Mouse (Mus musculus) CH12.LX (cell line): ENCODE results near the gene Phf23. TPM values are rescaled to one million over a fixed set of nuclear protein-coding genes. Genes with fewer than 3 reads are reported as not detected.

Source experiments
- DNase-seq: peaks from one replicate; pipeline ENCODE4 v3.0.0-alpha.2; 2013; ENCODE audit errors: extremely low read depth
- H3K27ac ChIP-seq: 2 replicates; pipeline ENCODE4 v1.5.1; 2012; ENCODE audit warnings: low read depth, mild to moderate bottlenecking, control low read depth, moderate library complexity; ENCODE audit not compliant: insufficient read depth
- H3K27me3 ChIP-seq: replicated peaks from 2 replicates; pipeline ENCODE3; 2012; ENCODE audit warnings: inconsistent platforms
- H3K36me3 ChIP-seq, 2 experiments: replicated peaks in 1 of 2; 2 replicates each; pipeline versions ENCODE3 to v1.6.1; 2012; ENCODE audit warnings: inconsistent platforms in 1 of 2, low read length in 1 of 2, mild to moderate bottlenecking in 1 of 2, mixed read lengths in 1 of 2, moderate library complexity in 1 of 2; ENCODE audit not compliant: control insufficient read depth in 1 of 2, insufficient read depth in 1 of 2
- H3K4me1 ChIP-seq, 2 experiments: 2 replicates each; pipeline ENCODE4 v1.6.1; 2012; ENCODE audit warnings: inconsistent platforms in 1 of 2, moderate library complexity in 1 of 2; ENCODE audit not compliant: insufficient read depth in 2 of 2, control insufficient read depth in 1 of 2
- H3K4me2 ChIP-seq: 2 replicates; pipeline ENCODE4 v1.6.1; 2012; ENCODE audit warnings: low read depth, mild to moderate bottlenecking, control low read depth; ENCODE audit not compliant: poor library complexity, insufficient read depth, severe bottlenecking
- H3K4me3 ChIP-seq, 3 experiments: fragments of 150-350 bp in 1 of 3; sonication (generic) in 1 of 3; replicated peaks in 1 of 3; 2 replicates each; pipeline versions ENCODE3 to v1.5.1; 2011 to 2012; ENCODE audit warnings: low read depth in 2 of 3, low read length in 2 of 3, mild to moderate bottlenecking in 2 of 3, moderate library complexity in 2 of 3, control low read depth in 1 of 3, improper control_type of control experiment in 1 of 3, inconsistent platforms in 1 of 3, mixed read lengths in 1 of 3; ENCODE audit not compliant: poor library complexity in 1 of 3
- H3K79me2 ChIP-seq: replicated peaks from 2 replicates; pipeline ENCODE4 v1.6.1; 2012; ENCODE audit warnings: mild to moderate bottlenecking, moderate library complexity; ENCODE audit not compliant: control insufficient read depth, poor library complexity, insufficient read depth, severe bottlenecking; ENCODE audit errors: extremely low read depth
- H3K9ac ChIP-seq: 2 replicates; pipeline ENCODE4 v1.6.1; 2012; ENCODE audit warnings: low read depth, mild to moderate bottlenecking, control low read depth, moderate library complexity; ENCODE audit not compliant: insufficient read depth
- H3K9me3 ChIP-seq: replicated peaks from 2 replicates; pipeline ENCODE3; 2012; ENCODE audit warnings: low read length, inconsistent platforms, mixed read lengths
- BHLHE40 ChIP-seq: IDR thresholded peaks from 2 replicates; pipeline ENCODE4 v1.6.1; 2011; ENCODE audit warnings: mild to moderate bottlenecking, low read depth, low read length, improper control_type of control experiment
- CHD1 ChIP-seq: IDR thresholded peaks from 2 replicates; pipeline ENCODE4 v1.6.1; 2012; ENCODE audit warnings: low read depth, low read length, improper control_type of control experiment, inconsistent platforms
- CHD2 ChIP-seq: IDR thresholded peaks from 2 replicates; pipeline ENCODE4 v1.6.1; 2011; ENCODE audit warnings: low read length, improper control_type of control experiment
- CTCF ChIP-seq, 2 experiments: IDR thresholded peaks in 1 of 2; conservative IDR thresholded peaks in 1 of 2; 2 replicates each; pipeline ENCODE4 v1.5.1; 2011 to 2012; ENCODE audit warnings: low read depth in 2 of 2, low read length in 2 of 2, improper control_type of control experiment in 1 of 2, inconsistent platforms in 1 of 2, mild to moderate bottlenecking in 1 of 2, moderate library complexity in 1 of 2
- EP300 ChIP-seq: IDR thresholded peaks from 2 replicates; pipeline ENCODE4 v1.6.1; 2011; ENCODE audit warnings: low read length, improper control_type of control experiment
- ETS1 ChIP-seq: conservative IDR thresholded peaks from 2 replicates; pipeline ENCODE4 v1.6.1; 2012; ENCODE audit warnings: low read depth, mild to moderate bottlenecking, inconsistent platforms, low read length, improper control_type of control experiment, moderate library complexity
- GABPA ChIP-seq: IDR thresholded peaks from 2 replicates; pipeline ENCODE4 v1.6.1; 2012; ENCODE audit warnings: low read depth, low read length, improper control_type of control experiment, inconsistent platforms; ENCODE audit not compliant: insufficient replicate concordance
- HCFC1 ChIP-seq: IDR thresholded peaks from 2 replicates; pipeline ENCODE4 v1.6.1; 2012; ENCODE audit warnings: low read depth, mild to moderate bottlenecking, inconsistent platforms, low read length, improper control_type of control experiment
- IRF4 ChIP-seq: IDR thresholded peaks from 2 replicates; pipeline ENCODE4 v1.6.1; 2014; ENCODE audit warnings: low read depth, mild to moderate bottlenecking, inconsistent platforms, low read length, improper control_type of control experiment
- JUN ChIP-seq: IDR thresholded peaks from 2 replicates; pipeline ENCODE4 v1.6.1; 2011; ENCODE audit warnings: low read depth, mild to moderate bottlenecking, low read length, improper control_type of control experiment, moderate library complexity; ENCODE audit not compliant: insufficient read depth
- KAT2A ChIP-seq: IDR thresholded peaks from 2 replicates; pipeline ENCODE4 v1.6.1; 2012; ENCODE audit warnings: low read length, improper control_type of control experiment, inconsistent platforms; ENCODE audit not compliant: insufficient replicate concordance
- MAZ ChIP-seq: IDR thresholded peaks from 2 replicates; pipeline ENCODE4 v1.6.1; 2012; ENCODE audit warnings: low read depth, mild to moderate bottlenecking, inconsistent platforms, low read length, improper control_type of control experiment, moderate library complexity
- MEF2A ChIP-seq: IDR thresholded peaks from 2 replicates; pipeline ENCODE4 v1.6.1; 2014; ENCODE audit warnings: low read depth, mild to moderate bottlenecking, inconsistent platforms, low read length, improper control_type of control experiment, borderline replicate concordance
- MYC ChIP-seq: IDR thresholded peaks from 2 replicates; pipeline ENCODE4 v1.6.1; 2011; ENCODE audit warnings: low read depth, mild to moderate bottlenecking, improper control_type of control experiment, low read length
- NRF1 ChIP-seq: IDR thresholded peaks from 2 replicates; pipeline ENCODE4 v1.6.1; 2014; ENCODE audit warnings: low read depth, mild to moderate bottlenecking, inconsistent platforms, low read length, improper control_type of control experiment, moderate library complexity
- PAX5 ChIP-seq: IDR thresholded peaks from 2 replicates; pipeline ENCODE4 v1.6.1; 2012; ENCODE audit warnings: low read length, inconsistent platforms, mixed read lengths
- POLR2A ChIP-seq: IDR thresholded peaks from 2 replicates; pipeline ENCODE4 v1.6.1; 2011; ENCODE audit warnings: low read depth, mild to moderate bottlenecking, improper control_type of control experiment, low read length
- RAD21 ChIP-seq: IDR thresholded peaks from 2 replicates; pipeline ENCODE4 v1.6.1; 2011; ENCODE audit warnings: low read depth, mild to moderate bottlenecking, low read length, improper control_type of control experiment, moderate library complexity
- RCOR1 ChIP-seq: conservative IDR thresholded peaks from 2 replicates; pipeline ENCODE4 v1.6.1; 2012; ENCODE audit warnings: low read depth, mild to moderate bottlenecking, inconsistent platforms, low read length, improper control_type of control experiment
- SIN3A ChIP-seq: IDR thresholded peaks from 2 replicates; pipeline ENCODE4 v1.6.1; 2012; ENCODE audit warnings: low read length, improper control_type of control experiment, inconsistent platforms
- SMC3 ChIP-seq: IDR thresholded peaks from 2 replicates; pipeline ENCODE4 v1.6.1; 2011; ENCODE audit warnings: low read depth, low read length, improper control_type of control experiment
- TBP ChIP-seq: conservative IDR thresholded peaks from 2 replicates; pipeline ENCODE4 v1.6.1; 2011; ENCODE audit warnings: low read depth, low read length, improper control_type of control experiment
- TCF12 ChIP-seq: IDR thresholded peaks from 2 replicates; pipeline ENCODE4 v1.6.1; 2014; ENCODE audit warnings: low read depth, mild to moderate bottlenecking, inconsistent platforms, low read length, improper control_type of control experiment
- UBTF ChIP-seq: IDR thresholded peaks from 2 replicates; pipeline ENCODE4 v1.6.1; 2012; ENCODE audit warnings: low read depth, mild to moderate bottlenecking, inconsistent platforms, low read length, improper control_type of control experiment, moderate library complexity
- USF1 ChIP-seq: IDR thresholded peaks from 2 replicates; pipeline ENCODE4 v1.6.1; 2014; ENCODE audit warnings: low read depth, mild to moderate bottlenecking, inconsistent platforms, low read length, improper control_type of control experiment
- USF2 ChIP-seq: conservative IDR thresholded peaks from 2 replicates; pipeline ENCODE4 v1.6.1; 2011; ENCODE audit warnings: low read depth, low read length, improper control_type of control experiment
- ZC3H11A ChIP-seq: IDR thresholded peaks from 2 replicates; pipeline ENCODE4 v1.6.1; 2012; ENCODE audit warnings: low read depth, mild to moderate bottlenecking, inconsistent platforms, low read length, improper control_type of control experiment
- ZKSCAN1 ChIP-seq: IDR thresholded peaks from 2 replicates; pipeline ENCODE4 v1.6.1; 2012; ENCODE audit warnings: low read depth, inconsistent platforms, low read length, improper control_type of control experiment, borderline replicate concordance
- ZMIZ1 ChIP-seq: IDR thresholded peaks from 2 replicates; pipeline ENCODE4 v1.6.1; 2012; ENCODE audit warnings: low read depth, mild to moderate bottlenecking, inconsistent platforms, low read length, improper control_type of control experiment
- ZNF384 ChIP-seq: IDR thresholded peaks from 2 replicates; pipeline ENCODE4 v1.6.1; 2012; ENCODE audit warnings: low read depth, low read length, improper control_type of control experiment, inconsistent platforms
- dilution Hi-C: fragments of 300-500 bp; cut with MboI; formaldehyde crosslinking; loops from 2 replicates; pipeline ENCODE4 v1.14.3; 2020; ENCODE audit warnings: low sequenced_read_pairs; ENCODE audit not compliant: extremely low pct_unique_long_range_greater_than_20kb, extremely low pct_ligation_motif_present
- in situ Hi-C: fragments of 300-500 bp; cut with MboI; formaldehyde crosslinking; loops from 3 replicates; pipeline ENCODE4 v1.14.3; 2019; ENCODE audit warnings: low sequenced_read_pairs, low pct_ligation_motif_present, low pct_unique_long_range_greater_than_20kb, mixed read lengths
- polyA plus RNA-seq: library from polyadenylated mRNA; unstranded; fragments of >175 nt; gene quantifications from 2 replicates; pipeline ENCODE4 v1.2.1, GENCODE M21; 2012; ENCODE audit warnings: low read depth; ENCODE audit not compliant: insufficient read length
- total RNA-seq, 2 experiments: library from RNA; depleted of rRNA; stranded (reverse); fragments of 300-350 nt in 1 of 2; fragments of >200 nt in 1 of 2; gene quantifications; 2 replicates each; pipeline ENCODE4 v1.2.3; 2012 to 2014

The Phf23 gene
- total and polyA plus RNA-seq, 3 experiments = 67.2 to 93.2 (median 69.0) TPM

- no peaks in the 10 kb centered on the region for H3K36me3 ChIP-seq
- H3K4me1 ChIP-seq = peaks cover 8 to 32% of the 10 kb centered on the region in 2 experiments; a peak in 3 of 4 replicates
- in situ Hi-C loops (loop anchor here (25.0 kb wide), 1 partner anchor 933 kb away; the partner anchor contains the start of genes Per1 and Vamp2), dilution Hi-C loops (no loop called here)
- H3K4me2 ChIP-seq = peak overlapping the region; percentile 68
- DNase-seq = no peak
- H3K27ac ChIP-seq = no peak overlapping the region
- no peak for TF ChIP-seq ZMIZ1
- no peak for TF ChIP-seq CHD1
- no peak for TF ChIP-seq USF2
- TF ChIP-seq ZNF384 = no peak
- TF ChIP-seq HCFC1 = no peak
- TF ChIP-seq NRF1 = no peak
- TF ChIP-seq TCF12 = no peak
- TF ChIP-seq RAD21 = no peak
- no peak for TF ChIP-seq ZKSCAN1
- TF ChIP-seq MYC = no peak
- TF ChIP-seq MAZ = no peak
- no peak for TF ChIP-seq GABPA
- no peak for TF ChIP-seq UBTF
- H3K79me2 ChIP-seq = no peaks in the 10 kb centered on the region
- no peak overlapping the region; the same call in 1 of the 2 replicates for H3K9ac ChIP-seq
- H3K27me3 ChIP-seq = peaks cover 10% of the 10 kb centered on the region
- no peaks in the 10 kb centered on the region for H3K9me3 ChIP-seq
- no peak overlapping the region for H3K4me3 ChIP-seq
Observed at GRCm38 (mm10) chr11:70020022-70020631, 24.6 kb downstream of the Phf23 start.

GRCm38 (mm10) chr11:70020731-70021263 is 25.2 kb downstream of the Phf23 start:
- Histone ChIP-seq H3K27me3 (peaks cover 10% of the 10 kb centered on the region), H3K9ac (peak overlapping the region; percentile 10; the same call in 1 of the 2 replicates), H3K9me3 (no peaks in the 10 kb centered on the region), H3K4me2 (peak overlapping the region; percentile 68), H3K4me3 (peak overlapping the region; percentile 51 to 59 (median 52)), H3K4me1 (peaks cover 8 to 28% of the 10 kb centered on the region in 2 experiments; a peak in 3 of 4 replicates), H3K79me2 (no peaks in the 10 kb centered on the region), H3K36me3 (no peaks in the 10 kb centered on the region), H3K27ac (no peak overlapping the region)
- in situ Hi-C loops = loop anchor here (25.0 kb wide), 1 partner anchor 933 kb away; the partner anchor contains the start of genes Per1 and Vamp2
- dilution Hi-C loops = no loop called here
- peak; percentile 93 for DNase-seq
- no peak for TF ChIP-seq PAX5
- no peak for TF ChIP-seq UBTF
- TF ChIP-seq ETS1 = no peak
- no peak for TF ChIP-seq ZC3H11A
- no peak for TF ChIP-seq SMC3
- peak; percentile 79; the same call in 1 of the 2 replicates for TF ChIP-seq MYC
- TF ChIP-seq RAD21 = no peak; the same call in 1 of the 2 replicates
- peak; percentile 27 to 63; a peak in 3 of 4 replicates for TF ChIP-seq CTCF (conservative IDR thresholded peaks at IDR 0.05 in 1 of 2, IDR thresholded peaks at IDR 0.05 in 1 of 2; ENCODE audit: low read depth in 2 of 2, low read length in 2 of 2)
- TF ChIP-seq BHLHE40 = no peak
- TF ChIP-seq CHD2 = no peak
- 0 out of 2 replicates have a peak, but pooled peaks have one; percentile 8 for TF ChIP-seq IRF4
- no peak for TF ChIP-seq USF2
- TF ChIP-seq KAT2A = peak; percentile 96; the same call in 1 of the 2 replicates
- 0 out of 2 replicates have a peak, but pooled peaks have one; percentile 37 for TF ChIP-seq TBP
- no peak for TF ChIP-seq POLR2A
- no peak for TF ChIP-seq JUN
- peak; percentile 3; the same call in 1 of the 2 replicates for TF ChIP-seq MAZ
- no peak for TF ChIP-seq MEF2A
- TF ChIP-seq SIN3A = no peak
- TF ChIP-seq RCOR1 = no peak
- TF ChIP-seq HCFC1 = peak; percentile 97
- TF ChIP-seq EP300 = no peak
- TF ChIP-seq USF1 = no peak
- TF ChIP-seq ZMIZ1 = no peak
